Mouse (Mus musculus): ENCODE data around the gene Syn2. TPM values are rescaled to one million over a fixed set of nuclear protein-coding genes. Genes with fewer than 3 reads are reported as not detected.

The Syn2 gene
- polyA plus RNA-seq, 1 experiment from 2014 or later: 45.7 TPM

DNA sequence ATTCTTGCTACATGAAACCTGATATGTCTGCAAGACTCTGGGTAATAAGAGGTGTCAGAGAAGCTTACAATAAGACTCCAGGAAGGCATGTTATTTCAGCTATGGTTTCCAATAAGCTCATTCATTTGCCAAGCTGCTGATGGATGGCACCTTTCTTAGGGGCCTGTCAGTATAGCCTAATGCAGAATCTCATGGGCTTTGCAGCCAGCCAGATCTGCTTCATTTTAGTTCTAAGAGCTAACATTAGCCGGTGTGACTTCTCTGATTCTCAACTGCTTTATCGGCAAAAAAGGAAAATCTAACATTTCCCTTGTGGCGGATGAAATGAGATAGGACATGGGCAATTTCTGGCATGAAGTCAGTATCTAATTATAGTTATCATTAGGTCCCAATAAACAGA lies 7.9 kb upstream of the Syn2 start:
- no peak overlapping the region; the same call in 1 of the 2 replicates for H3K9ac ChIP-seq
- H3K27ac ChIP-seq: peak overlapping the region; percentile 87
- WGBS: 34% methylated on average over 3 of the region's 3 CpGs
- no peak overlapping the region for H3K4me3 ChIP-seq
- H3K4me2 ChIP-seq: peak overlapping the region; percentile 32
- H3K27me3 ChIP-seq (replicated peaks): no peaks in the 10 kb centered on the region
- ATAC-seq (replicated peaks): peak; percentile 7
- H3K9me3 ChIP-seq: no peaks in the 10 kb centered on the region
- H3K4me1 ChIP-seq: peaks cover 38% of the 10 kb centered on the region
- no peaks in the 10 kb centered on the region for H3K36me3 ChIP-seq (replicated peaks)

DNA sequence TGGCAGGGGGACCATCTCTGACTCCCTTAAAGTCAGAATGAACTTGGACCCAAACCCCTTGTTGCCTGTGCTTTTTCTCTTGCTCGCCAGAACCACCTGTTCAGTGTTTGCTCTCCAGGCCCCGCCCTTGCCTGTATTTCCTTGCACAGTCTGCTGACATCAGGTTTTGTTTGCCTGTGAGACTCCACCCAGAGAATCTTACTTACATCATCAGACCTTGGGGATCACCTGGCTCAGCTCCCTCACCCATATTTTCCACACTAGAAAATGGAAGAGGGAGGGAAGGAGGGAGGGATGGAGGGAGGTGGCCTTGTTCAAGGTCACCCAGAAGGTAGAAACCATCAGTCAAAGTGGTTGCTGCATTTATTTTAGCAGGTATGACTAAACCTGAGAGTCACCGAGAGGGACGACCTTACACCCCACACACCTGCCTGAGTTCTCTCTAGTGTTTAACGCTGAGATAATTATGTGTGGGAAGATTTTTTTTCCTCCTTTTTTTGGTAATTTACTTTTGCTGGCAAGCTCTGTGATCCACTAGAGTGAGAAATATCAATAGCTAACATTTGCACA lies 7.4 kb upstream of the Syn2 start:
- WGBS: 75% methylated on average over 5 of the region's 5 CpGs
- Histone ChIP-seq H3K4me2 (no peak overlapping the region), H3K4me3 (no peak overlapping the region)

GRCm38 (mm10) chr6:115135332-115135649 lies 589 bp downstream of the Syn2 start:
- ATAC-seq (replicated peaks): no peak; the same call in none of the 2 replicates
- Histone ChIP-seq H3K9ac (peak overlapping the region; percentile 61), H3K4me2 (peak overlapping the region; percentile 59), H3K4me1 (peaks cover 23% of the 10 kb centered on the region), H3K36me3 (replicated peaks) (no peaks in the 10 kb centered on the region), H3K4me3 (peak overlapping the region; percentile 80), H3K27me3 (replicated peaks) (no peaks in the 10 kb centered on the region), H3K9me3 (no peaks in the 10 kb centered on the region), H3K27ac (peak overlapping the region; percentile 61)
- 2% methylated on average over 27 of the region's 27 CpGs for WGBS

More for the DNA sequence above, 7.4 kb upstream of the Syn2 start:
- no peak for ATAC-seq (replicated peaks)
- Histone ChIP-seq H3K27ac (peak overlapping the region; percentile 87), H3K9me3 (no peaks in the 10 kb centered on the region), H3K4me1 (peaks cover 38% of the 10 kb centered on the region), H3K27me3 (replicated peaks) (no peaks in the 10 kb centered on the region), H3K9ac (no peak overlapping the region), H3K36me3 (replicated peaks) (no peaks in the 10 kb centered on the region)

DNA sequence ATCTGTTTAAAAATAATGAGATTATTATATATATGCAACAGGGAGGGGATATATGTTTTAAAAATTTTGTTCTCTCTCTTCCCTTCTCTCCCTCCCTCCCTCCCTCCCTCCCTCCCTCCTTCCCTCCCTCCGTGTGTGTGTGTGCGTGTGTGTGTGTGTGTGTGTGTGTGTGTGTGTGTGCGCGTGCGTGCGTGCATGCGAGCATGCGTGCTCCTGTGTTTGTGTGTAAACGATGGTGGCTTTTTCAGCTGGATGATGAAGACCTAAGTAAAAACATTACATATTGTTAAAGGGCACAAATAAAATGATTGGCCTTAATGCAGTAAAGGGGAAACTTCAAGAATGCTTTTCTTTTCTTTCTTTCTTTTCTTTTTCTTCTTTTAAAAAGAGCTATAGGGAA lies 1.5 kb downstream of the Syn2 start:
- Histone ChIP-seq H3K9ac (no peak overlapping the region), H3K4me2 (peak overlapping the region; percentile 59), H3K4me1 (peaks cover 23% of the 10 kb centered on the region), H3K27ac (no peak overlapping the region), H3K9me3 (no peaks in the 10 kb centered on the region), H3K4me3 (peak overlapping the region; percentile 80; the same call in 1 of the 2 replicates), H3K27me3 (replicated peaks) (no peaks in the 10 kb centered on the region), H3K36me3 (replicated peaks) (no peaks in the 10 kb centered on the region)
- no peak for ATAC-seq (replicated peaks)
- 69% methylated on average over 9 of the region's 9 CpGs for WGBS

DNA sequence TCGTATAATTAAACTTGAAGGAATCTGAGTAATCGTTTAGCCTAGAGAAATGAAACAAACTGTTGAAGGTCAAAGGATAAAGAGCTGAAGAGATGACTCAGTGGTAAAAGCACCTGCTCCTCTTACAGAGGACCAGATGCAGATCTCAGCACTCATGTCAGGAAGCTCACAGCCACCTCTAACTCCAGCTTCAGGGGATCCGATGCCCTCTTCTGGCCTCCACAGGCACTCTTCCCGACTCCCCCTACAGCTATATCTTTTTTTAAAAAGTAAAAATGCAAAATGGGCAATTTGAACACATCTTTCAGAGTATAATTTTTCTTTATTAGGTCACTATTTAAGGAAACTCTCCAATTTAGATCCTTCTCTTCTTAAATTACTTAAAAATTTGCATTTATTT lies 6.7 kb downstream of the Syn2 start:
- no peak for ATAC-seq (replicated peaks)
- Histone ChIP-seq H3K4me3 (no peak overlapping the region), H3K36me3 (replicated peaks) (no peaks in the 10 kb centered on the region), H3K27me3 (replicated peaks) (no peaks in the 10 kb centered on the region), H3K9ac (no peak overlapping the region), H3K4me1 (peaks cover 7% of the 10 kb centered on the region), H3K4me2 (no peak overlapping the region), H3K27ac (no peak overlapping the region), H3K9me3 (no peaks in the 10 kb centered on the region)
- WGBS: 65% methylated on average over 4 of the region's 4 CpGs

DNA sequence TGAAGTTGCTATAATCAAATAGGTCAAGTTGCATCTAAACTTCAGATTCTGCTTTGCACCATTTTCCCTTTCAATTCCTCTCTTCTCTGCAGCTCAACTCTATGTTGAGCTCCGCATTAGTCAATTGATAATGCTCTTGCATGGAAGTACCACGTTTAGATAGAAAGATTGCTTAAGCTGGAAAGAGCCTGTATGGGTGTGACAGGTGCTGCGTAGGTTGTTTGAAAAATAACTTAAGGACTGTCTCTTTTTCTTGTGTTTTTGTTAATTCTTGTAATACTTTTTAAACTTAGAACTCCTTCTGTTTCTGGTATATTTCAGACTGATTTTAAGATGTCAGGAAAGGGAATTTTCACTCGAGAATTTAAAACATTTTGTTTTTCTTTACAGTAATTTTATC lies 26.5 kb downstream of the Syn2 start:
- Histone ChIP-seq H3K9me3 (no peaks in the 10 kb centered on the region), H3K4me3 (no peak overlapping the region), H3K27me3 (replicated peaks) (no peaks in the 10 kb centered on the region), H3K27ac (no peak overlapping the region), H3K4me2 (no peak overlapping the region), H3K9ac (no peak overlapping the region), H3K36me3 (replicated peaks) (no peaks in the 10 kb centered on the region), H3K4me1 (peaks cover 5% of the 10 kb centered on the region; the same call in 1 of the 2 replicates)
- WGBS: 67% methylated on average over 4 of the region's 4 CpGs
- ATAC-seq (replicated peaks): no peak

DNA sequence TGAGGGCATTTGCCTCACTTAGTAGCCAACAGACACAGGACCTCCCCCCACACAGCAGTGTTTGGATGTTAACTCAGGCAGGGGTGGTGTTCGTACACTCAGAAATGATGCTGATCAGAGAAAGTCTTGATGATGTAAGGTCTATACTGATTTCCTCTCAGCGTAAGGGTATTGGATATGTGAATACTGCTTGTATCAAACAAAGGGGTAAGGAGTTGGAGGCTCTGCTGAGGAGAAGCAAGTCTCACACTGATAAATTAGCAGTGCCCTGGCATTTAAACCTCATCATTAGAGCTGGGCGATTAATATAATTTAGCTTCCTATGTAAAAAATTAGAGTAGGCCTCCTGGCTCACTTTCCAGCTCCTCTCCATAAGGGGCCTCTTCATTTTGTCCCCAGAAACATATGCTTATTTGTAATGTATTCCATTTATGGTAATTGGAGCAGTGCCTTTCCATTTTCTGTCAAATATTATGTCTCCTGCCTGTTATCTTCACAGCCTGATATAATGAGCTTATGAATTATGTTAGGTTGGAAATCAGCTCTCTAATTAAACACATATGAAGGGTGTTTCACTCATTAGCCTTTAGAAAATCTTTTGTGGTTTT lies 31.3 kb downstream of the Syn2 start:
- ATAC-seq (replicated peaks): 0 out of 2 replicates have a peak, but pooled peaks have one; percentile 17
- no peaks in the 10 kb centered on the region for H3K9me3 ChIP-seq
- H3K9ac ChIP-seq: no peak overlapping the region
- H3K36me3 ChIP-seq (replicated peaks): no peaks in the 10 kb centered on the region
- H3K27me3 ChIP-seq (replicated peaks): no peaks in the 10 kb centered on the region
- WGBS: 63% methylated on average over 3 of the region's 3 CpGs
- peaks cover 5% of the 10 kb centered on the region; the same call in 1 of the 2 replicates for H3K4me1 ChIP-seq
- H3K4me2 ChIP-seq: no peak overlapping the region
- H3K4me3 ChIP-seq: no peak overlapping the region
- peak overlapping the region; percentile 38 for H3K27ac ChIP-seq

GRCm38 (mm10) chr6:115168921-115169320 lies 34.2 kb downstream of the Syn2 start:
- no peak overlapping the region for H3K4me2 ChIP-seq
- no peak overlapping the region for H3K4me3 ChIP-seq
- no peaks in the 10 kb centered on the region for H3K9me3 ChIP-seq
- no peak overlapping the region for H3K9ac ChIP-seq
- H3K27ac ChIP-seq: no peak overlapping the region
- WGBS: 68% methylated on average over 3 of the region's 3 CpGs
- H3K36me3 ChIP-seq (replicated peaks): no peaks in the 10 kb centered on the region
- no peaks in the 10 kb centered on the region for H3K27me3 ChIP-seq (replicated peaks)
- ATAC-seq (replicated peaks): no peak
- peaks cover 5% of the 10 kb centered on the region; the same call in 1 of the 2 replicates for H3K4me1 ChIP-seq

DNA sequence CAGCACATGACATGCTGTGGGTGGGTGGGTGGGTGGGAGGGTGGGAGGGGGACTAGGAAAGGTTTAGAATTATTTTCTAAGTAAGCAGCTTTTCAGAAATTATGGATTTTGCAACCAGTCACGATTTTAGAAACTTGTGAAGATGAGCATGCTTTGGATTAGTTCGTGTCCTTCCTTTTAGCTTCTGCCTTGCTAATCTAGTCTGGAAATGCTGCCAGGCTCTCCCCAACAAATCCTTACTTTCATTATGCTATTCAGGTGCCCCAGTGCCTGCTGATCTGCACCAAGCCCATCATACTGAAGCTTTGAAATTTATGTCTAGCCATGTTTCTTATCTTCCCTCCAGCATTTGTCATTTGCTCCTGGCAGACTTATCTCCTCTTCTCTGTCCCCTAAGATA lies 34.8 kb downstream of the Syn2 start:
- no peaks in the 10 kb centered on the region for H3K9me3 ChIP-seq
- no peak overlapping the region for H3K4me3 ChIP-seq
- peaks cover 5% of the 10 kb centered on the region; the same call in 1 of the 2 replicates for H3K4me1 ChIP-seq
- H3K9ac ChIP-seq: no peak overlapping the region
- no peak for ATAC-seq (replicated peaks)
- H3K36me3 ChIP-seq (replicated peaks): no peaks in the 10 kb centered on the region
- H3K27me3 ChIP-seq (replicated peaks): no peaks in the 10 kb centered on the region
- H3K4me2 ChIP-seq: no peak overlapping the region
- H3K27ac ChIP-seq: no peak overlapping the region
- WGBS: 84% methylated on average over 2 of the region's 2 CpGs

GRCm38 (mm10) chr6:115174845-115175244 lies 40.1 kb downstream of the Syn2 start:
- ATAC-seq (replicated peaks): no peak
- H3K36me3 ChIP-seq (replicated peaks): no peaks in the 10 kb centered on the region
- 31% methylated on average over 3 of the region's 3 CpGs for WGBS

DNA sequence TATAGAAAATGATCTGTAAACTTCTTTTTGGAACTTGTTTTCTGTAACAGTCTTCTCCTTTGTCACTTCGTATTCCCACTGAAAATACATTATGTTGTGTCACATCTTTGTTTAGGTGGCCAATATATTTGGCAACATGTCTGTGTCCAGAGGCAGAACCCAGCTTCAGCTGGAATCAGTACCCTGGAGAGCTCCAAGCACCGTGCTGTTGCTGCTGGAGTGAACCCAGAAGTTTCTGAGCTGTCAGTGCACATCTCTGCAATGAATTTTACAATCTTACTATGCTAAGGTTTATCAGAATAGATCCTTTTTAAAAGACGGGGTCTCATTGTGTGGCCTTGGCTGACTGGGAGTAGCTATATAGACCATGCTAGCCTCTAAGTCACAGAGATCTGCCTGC lies 44.1 kb downstream of the Syn2 start:
- Histone ChIP-seq H3K36me3 (replicated peaks) (no peaks in the 10 kb centered on the region), H3K9ac (no peak overlapping the region), H3K27me3 (replicated peaks) (no peaks in the 10 kb centered on the region), H3K4me3 (no peak overlapping the region), H3K4me2 (no peak overlapping the region), H3K27ac (no peak overlapping the region), H3K4me1 (no peaks in the 10 kb centered on the region), H3K9me3 (no peaks in the 10 kb centered on the region)
- WGBS: 34% methylated on average over 3 of the region's 3 CpGs
- ATAC-seq (replicated peaks): no peak

More at GRCm38 (mm10) chr6:115174845-115175244, 40.1 kb downstream of the Syn2 start:
- H3K4me3 ChIP-seq: no peak overlapping the region
- no peaks in the 10 kb centered on the region for H3K4me1 ChIP-seq
- H3K4me2 ChIP-seq: no peak overlapping the region
- no peaks in the 10 kb centered on the region for H3K27me3 ChIP-seq (replicated peaks)
- no peak overlapping the region for H3K9ac ChIP-seq
- H3K9me3 ChIP-seq: no peaks in the 10 kb centered on the region
- no peak overlapping the region for H3K27ac ChIP-seq

GRCm38 (mm10) chr6:115181094-115181493 lies 46.4 kb downstream of the Syn2 start:
- ATAC-seq (replicated peaks): no peak
- Histone ChIP-seq H3K9ac (no peak overlapping the region), H3K36me3 (replicated peaks) (no peaks in the 10 kb centered on the region), H3K27me3 (replicated peaks) (no peaks in the 10 kb centered on the region), H3K4me3 (no peak overlapping the region), H3K9me3 (no peaks in the 10 kb centered on the region), H3K27ac (no peak overlapping the region), H3K4me1 (no peaks in the 10 kb centered on the region), H3K4me2 (no peak overlapping the region)
- WGBS: 80% methylated on average over 2 of the region's 2 CpGs

GRCm38 (mm10) chr6:115191111-115191510 lies 56.4 kb downstream of the Syn2 start:
- Histone ChIP-seq H3K27me3 (replicated peaks) (no peaks in the 10 kb centered on the region), H3K4me1 (no peaks in the 10 kb centered on the region), H3K4me2 (no peak overlapping the region), H3K4me3 (no peak overlapping the region), H3K9me3 (no peaks in the 10 kb centered on the region), H3K36me3 (replicated peaks) (no peaks in the 10 kb centered on the region), H3K9ac (no peak overlapping the region), H3K27ac (no peak overlapping the region)
- WGBS: 82% methylated on average over 7 of the region's 7 CpGs
- ATAC-seq (replicated peaks): no peak
